Mouse (Mus musculus) heart, postnatal 0 days (tissue): ENCODE measurements around the gene Kif5c. TPM values are rescaled to one million over a fixed set of nuclear protein-coding genes. Genes with fewer than 3 reads are reported as not detected.

Experiments used
- ATAC-seq: fragments of 200-750 bp; cut with Nextera tagmentation; 2 replicates; pipeline ENCODE4 v1.8.0; 2017; ENCODE audit warnings: low read depth, moderate number of reproducible peaks, moderate library complexity; ENCODE audit not compliant: insufficient read depth
- DNase-seq: peaks from one replicate; pipeline ENCODE4 v3.0.0-alpha.2; 2016; ENCODE audit warnings: low spot score
- H3K27ac ChIP-seq: fragments of 300-500 bp; sonication (generic); 2 replicates; pipeline ENCODE4 v1.5.1; 2014; ENCODE audit warnings: low read depth, mild to moderate bottlenecking
- H3K27me3 ChIP-seq: fragments of 300-500 bp; sonication (generic); 2 replicates; pipeline ENCODE4 v1.6.1; 2014; ENCODE audit warnings: low read length, mixed read lengths; ENCODE audit not compliant: control insufficient read depth, insufficient read depth
- H3K36me3 ChIP-seq: fragments of 300-500 bp; sonication (generic); replicated peaks from 2 replicates; pipeline ENCODE4 v1.6.1; 2014; ENCODE audit warnings: low read length, mixed read lengths; ENCODE audit not compliant: control insufficient read depth, insufficient read depth
- H3K4me1 ChIP-seq: fragments of 300-500 bp; sonication (generic); 2 replicates; pipeline ENCODE4 v1.6.1; 2014; ENCODE audit warnings: antibody characterized with exemption; ENCODE audit not compliant: control insufficient read depth, insufficient read depth
- H3K4me2 ChIP-seq: fragments of 300-500 bp; sonication (generic); 2 replicates; pipeline ENCODE4 v1.6.1; 2014; ENCODE audit warnings: low read depth, mild to moderate bottlenecking, low read length, moderate library complexity
- H3K4me3 ChIP-seq: fragments of 300-500 bp; sonication (generic); 2 replicates; pipeline ENCODE4 v1.5.1; 2014; ENCODE audit warnings: low read depth, low read length
- H3K9ac ChIP-seq: fragments of 300-500 bp; sonication (generic); replicated peaks from 2 replicates; pipeline ENCODE4 v1.6.1; 2014; ENCODE audit warnings: low read depth, low read length, mixed read lengths
- H3K9me3 ChIP-seq: fragments of 300-500 bp; sonication (generic); replicated peaks from 2 replicates; pipeline ENCODE4 v1.6.1; 2016; ENCODE audit warnings: low read length; ENCODE audit not compliant: control insufficient read depth
- CTCF ChIP-seq: IDR thresholded peaks from 2 replicates; pipeline ENCODE4 v1.5.1; 2016; ENCODE audit warnings: antibody characterized with exemption, control low read depth, low read depth
- EP300 ChIP-seq: IDR thresholded peaks from 2 replicates; pipeline ENCODE4 v1.6.1; 2016; ENCODE audit warnings: antibody characterized with exemption, low read depth
- WGBS: fragments of 180-500 bp; shearing (Covaris S2); extraction: QIAGEN DNeasy Blood & Tissue Kit; methylation state at CpG from one replicate; pipeline ENCODE4 v1.1.7; 2014; 5-methylcytosine and 5-hydroxymethylcytosine counted together
- polyA plus RNA-seq: library from polyadenylated mRNA; unstranded; fragments of >200 nt; fragmentation: Nextera tagmentation; extraction: Ambion mirVana; gene quantifications from 2 replicates; pipeline ENCODE4 v1.2.1, GENCODE M21; 2015
- total RNA-seq: library from RNA; depleted of rRNA; stranded (reverse); fragments of >200 nt; gene quantifications from 2 replicates; pipeline ENCODE4 v1.2.3, GENCODE M21; 2014; ENCODE audit warnings: low replicate concordance; rRNA removed

Gene Kif5c
- total RNA-seq (0.58 and 0.76 TPM in 2 replicates), polyA plus RNA-seq (0.34 and 0.45 TPM in 2 replicates)

- TF ChIP-seq EP300 (no peak), CTCF (no peak)
- H3K27me3 ChIP-seq: peaks cover 27% of the 10 kb centered on the region
- peak within 1 kb of the TSS; percentile 54 for H3K4me3 ChIP-seq
- 4% methylated on average over 51 of the region's 54 CpGs for whole genome bisulfite sequencing
- H3K9me3 ChIP-seq: no peaks in the 10 kb centered on the region
- H3K36me3 ChIP-seq: no peaks in the 10 kb centered on the region
- ATAC-seq: peak; percentile 90
- H3K4me1 ChIP-seq: 0 out of 2 replicates have a peak, but pooled peaks cover 4% of the 10 kb centered on the region
- no peak within 1 kb of the TSS for H3K27ac ChIP-seq
- H3K9ac ChIP-seq: no peak within 1 kb of the TSS
- H3K4me2 ChIP-seq: peak within 1 kb of the TSS; percentile 82
- DNase-seq: peak; percentile 59
Observed at GRCm38 (mm10) chr2:49618829-49619718, at the start of gene Kif5c. Kif5c (plus strand) TSS chr2:49619298.

- Histone ChIP-seq H3K9ac (no peak overlapping the region), H3K4me2 (peak overlapping the region; percentile 27; the same call in 1 of the 2 replicates), H3K9me3 (no peaks in the 10 kb centered on the region), H3K4me3 (no peak overlapping the region), H3K4me1 (peaks cover 11% of the 10 kb centered on the region), H3K27ac (peak overlapping the region; percentile 36; the same call in 1 of the 2 replicates), H3K27me3 (no peaks in the 10 kb centered on the region), H3K36me3 (no peaks in the 10 kb centered on the region)
- 34% methylated on average over 16 of the region's 16 CpGs for WGBS
- DNase-seq (peak; percentile 22), ATAC-seq (peak; percentile 79)
- TF ChIP-seq EP300: no peak
- no peak for TF ChIP-seq CTCF
Observed at GRCm38 (mm10) chr2:49569862-49570777, 49.0 kb upstream of the Kif5c start.

GRCm38 (mm10) chr2:49570778-49571101 is 48.4 kb upstream of the Kif5c start:
- 51% methylated on average over 6 of the region's 6 CpGs for WGBS
- no peaks in the 10 kb centered on the region for H3K9me3 ChIP-seq
- H3K4me2 ChIP-seq: no peak overlapping the region
- no peak overlapping the region for H3K4me3 ChIP-seq
- no peaks in the 10 kb centered on the region for H3K36me3 ChIP-seq
- DNase-seq (no peak), ATAC-seq (0 out of 2 replicates have a peak, but pooled peaks have one; percentile 12)
- H3K4me1 ChIP-seq: peaks cover 11% of the 10 kb centered on the region
- no peak overlapping the region for H3K27ac ChIP-seq
- H3K9ac ChIP-seq: no peak overlapping the region
- no peaks in the 10 kb centered on the region for H3K27me3 ChIP-seq
- no peak for TF ChIP-seq EP300
- no peak for TF ChIP-seq CTCF

GRCm38 (mm10) chr2:49571159-49571920 is 47.8 kb upstream of the Kif5c start:
- Histone ChIP-seq H3K9me3 (no peaks in the 10 kb centered on the region), H3K4me1 (peaks cover 11% of the 10 kb centered on the region), H3K27ac (no peak overlapping the region), H3K4me2 (no peak overlapping the region), H3K4me3 (no peak overlapping the region), H3K36me3 (no peaks in the 10 kb centered on the region), H3K27me3 (no peaks in the 10 kb centered on the region), H3K9ac (no peak overlapping the region)
- 71% methylated on average over 11 of the region's 11 CpGs for WGBS
- DNase-seq (no peak), ATAC-seq (no peak)
- no peak for TF ChIP-seq EP300
- TF ChIP-seq CTCF: no peak

GRCm38 (mm10) chr2:49572111-49572642 is 46.9 kb upstream of the Kif5c start:
- no peak overlapping the region for H3K4me3 ChIP-seq
- H3K9ac ChIP-seq: no peak overlapping the region
- TF ChIP-seq EP300 (no peak), CTCF (no peak)
- H3K4me1 ChIP-seq: peaks cover 11% of the 10 kb centered on the region
- no peak overlapping the region for H3K4me2 ChIP-seq
- H3K9me3 ChIP-seq: no peaks in the 10 kb centered on the region
- H3K27me3 ChIP-seq: no peaks in the 10 kb centered on the region
- no peaks in the 10 kb centered on the region for H3K36me3 ChIP-seq
- H3K27ac ChIP-seq: no peak overlapping the region
- 70% methylated on average over 12 of the region's 12 CpGs for WGBS
- no peak for ATAC-seq
- DNase-seq: no peak
